Mouse (Mus musculus) forebrain, embryonic 14.5 days (tissue): ENCODE data around the gene Skida1. TPM values are rescaled to one million over a fixed set of nuclear protein-coding genes. Genes with fewer than 3 reads are reported as not detected.

Experiments
- ATAC-seq: fragments of 200-750 bp; cut with Nextera tagmentation; 2 replicates; pipeline ENCODE4 v1.8.0; 2017; ENCODE audit warnings: mild to moderate bottlenecking, moderate library complexity
- DNase-seq: peaks from one replicate; pipeline ENCODE4 v3.0.0-alpha.2; 2015; ENCODE audit warnings: low spot score
- H3K27ac ChIP-seq: fragments of 300-500 bp; sonication (generic); 2 replicates; pipeline ENCODE4 v1.5.1; 2014; ENCODE audit warnings: low read depth, mild to moderate bottlenecking, control low read depth, low read length, moderate library complexity
- H3K27me3 ChIP-seq: fragments of 300-500 bp; sonication (generic); replicated peaks from 2 replicates; pipeline ENCODE4 v1.6.1; 2014; ENCODE audit warnings: low read length, control low read depth, mixed read lengths; ENCODE audit not compliant: control insufficient read depth, insufficient read depth
- H3K36me3 ChIP-seq: fragments of 300-500 bp; sonication (generic); 2 replicates; pipeline ENCODE4 v1.6.1; 2014; ENCODE audit warnings: low read length, control low read depth; ENCODE audit not compliant: control insufficient read depth, insufficient read depth
- H3K4me1 ChIP-seq: fragments of 300-500 bp; sonication (generic); 2 replicates; pipeline ENCODE4 v1.6.1; 2014; ENCODE audit warnings: antibody characterized with exemption, low read length, control low read depth; ENCODE audit not compliant: control insufficient read depth, insufficient read depth
- H3K4me2 ChIP-seq: fragments of 300-500 bp; sonication (generic); 2 replicates; pipeline ENCODE4 v1.6.1; 2014; ENCODE audit warnings: mild to moderate bottlenecking, control low read depth, low read length
- H3K4me3 ChIP-seq: fragments of 300-500 bp; sonication (generic); 2 replicates; pipeline ENCODE4 v1.5.1; 2014; ENCODE audit warnings: low read depth, low read length, control low read depth
- H3K9ac ChIP-seq: fragments of 300-500 bp; sonication (generic); 2 replicates; pipeline ENCODE4 v1.6.1; 2014; ENCODE audit warnings: mild to moderate bottlenecking, low read length, control low read depth, moderate library complexity
- H3K9me3 ChIP-seq: fragments of 300-500 bp; sonication (generic); replicated peaks from 2 replicates; pipeline ENCODE4 v1.6.1; 2016; ENCODE audit warnings: low read length, control low read depth, mixed read lengths; ENCODE audit not compliant: control insufficient read depth
- WGBS: fragments of 180-500 bp; shearing (Covaris S2); extraction: QIAGEN DNeasy Blood & Tissue Kit; methylation state at CpG from one replicate; pipeline ENCODE4 v1.1.7; 2014; 5-methylcytosine and 5-hydroxymethylcytosine counted together
- polyA plus RNA-seq: library from polyadenylated mRNA; unstranded; fragments of >200 nt; fragmentation: Nextera tagmentation; extraction: Ambion mirVana; gene quantifications from 2 replicates; pipeline ENCODE4 v1.2.1, GENCODE M21; 2014

The Skida1 gene
- polyA plus RNA-seq, 1 experiment from 2014 or later: 13.2 TPM

GRCm38 (mm10) chr2:18052581-18052980 is 3.7 kb upstream of the Skida1 start:
- H3K4me3 ChIP-seq: no peak overlapping the region
- DNase-seq: peak; percentile 23
- H3K36me3 ChIP-seq: no peaks in the 10 kb centered on the region
- no peaks in the 10 kb centered on the region for H3K27me3 ChIP-seq
- H3K9me3 ChIP-seq: no peaks in the 10 kb centered on the region
- WGBS: 12% methylated on average over 3 of the region's 3 CpGs
- H3K4me1 ChIP-seq: peaks cover 29% of the 10 kb centered on the region
- H3K4me2 ChIP-seq: peak overlapping the region; percentile 94
- H3K27ac ChIP-seq: no peak overlapping the region
- H3K9ac ChIP-seq: peak overlapping the region; percentile 32; the same call in 1 of the 2 replicates
- ATAC-seq: no peak

- Histone ChIP-seq H3K27me3 (no peaks in the 10 kb centered on the region), H3K9me3 (no peaks in the 10 kb centered on the region), H3K9ac (peak overlapping the region; percentile 100), H3K36me3 (no peaks in the 10 kb centered on the region), H3K4me1 (peaks cover 29% of the 10 kb centered on the region), H3K27ac (peak overlapping the region; percentile 16), H3K4me2 (peak overlapping the region; percentile 94), H3K4me3 (0 out of 2 replicates have a peak overlapping the region, but pooled peaks have one; percentile 98)
- WGBS: 9% methylated on average over 3 of the region's 3 CpGs
- DNase-seq (no peak), ATAC-seq (no peak)
These were observed 3.0 kb upstream of the Skida1 start for GRCm38 (mm10) chr2:18051831-18052170.

GRCm38 (mm10) chr2:18051026-18051830 is 2.4 kb upstream of the Skida1 start:
- ATAC-seq: no peak
- H3K9me3 ChIP-seq: no peaks in the 10 kb centered on the region
- H3K9ac ChIP-seq: peak overlapping the region; percentile 100
- H3K27ac ChIP-seq: peak overlapping the region; percentile 100
- peak overlapping the region; percentile 94 for H3K4me2 ChIP-seq
- H3K36me3 ChIP-seq: no peaks in the 10 kb centered on the region
- peak overlapping the region; percentile 98; the same call in 1 of the 2 replicates for H3K4me3 ChIP-seq
- H3K4me1 ChIP-seq: peaks cover 29% of the 10 kb centered on the region
- H3K27me3 ChIP-seq: no peaks in the 10 kb centered on the region
- 3% methylated on average over 11 of the region's 11 CpGs for WGBS
- DNase-seq: peak; percentile 68

GRCm38 (mm10) chr2:18050541-18050985 is 1.7 kb upstream of the Skida1 start:
- Histone ChIP-seq H3K9me3 (no peaks in the 10 kb centered on the region), H3K4me3 (peak overlapping the region; percentile 98), H3K27ac (peak overlapping the region; percentile 100), H3K4me1 (peaks cover 29% of the 10 kb centered on the region), H3K9ac (peak overlapping the region; percentile 100), H3K4me2 (peak overlapping the region; percentile 94), H3K36me3 (no peaks in the 10 kb centered on the region), H3K27me3 (no peaks in the 10 kb centered on the region)
- DNase-seq: peak; percentile 83
- ATAC-seq: no peak
- WGBS: 3% methylated on average over 10 of the region's 10 CpGs

- no peaks in the 10 kb centered on the region for H3K27me3 ChIP-seq
- H3K4me3 ChIP-seq: peak overlapping the region; percentile 98
- DNase-seq (no peak), ATAC-seq (no peak)
- peak overlapping the region; percentile 100 for H3K27ac ChIP-seq
- H3K36me3 ChIP-seq: no peaks in the 10 kb centered on the region
- WGBS: 1% methylated on average over 2 of the region's 2 CpGs
- H3K4me1 ChIP-seq: peaks cover 29% of the 10 kb centered on the region
- peak overlapping the region; percentile 94 for H3K4me2 ChIP-seq
- H3K9me3 ChIP-seq: no peaks in the 10 kb centered on the region
- peak overlapping the region; percentile 100 for H3K9ac ChIP-seq
These were observed 1.2 kb upstream of the Skida1 start for GRCm38 (mm10) chr2:18050018-18050417.

GRCm38 (mm10) chr2:18049279-18049821 is 499 bp upstream of the Skida1 start:
- Histone ChIP-seq H3K4me1 (peaks cover 29% of the 10 kb centered on the region), H3K4me2 (peak overlapping the region; percentile 94), H3K36me3 (no peaks in the 10 kb centered on the region), H3K9ac (peak overlapping the region; percentile 100), H3K27me3 (no peaks in the 10 kb centered on the region), H3K27ac (peak overlapping the region; percentile 100), H3K4me3 (peak overlapping the region; percentile 98), H3K9me3 (no peaks in the 10 kb centered on the region)
- 1% methylated on average over 11 of the region's 11 CpGs for WGBS
- ATAC-seq: peak; percentile 16; the same call in 1 of the 2 replicates
- DNase-seq: peak; percentile 71

- Histone ChIP-seq H3K27me3 (no peaks in the 10 kb centered on the region), H3K4me2 (peak overlapping the region; percentile 94), H3K27ac (peak overlapping the region; percentile 100), H3K4me1 (peaks cover 27% of the 10 kb centered on the region), H3K36me3 (no peaks in the 10 kb centered on the region), H3K9ac (peak overlapping the region; percentile 100), H3K4me3 (peak overlapping the region; percentile 98), H3K9me3 (no peaks in the 10 kb centered on the region)
- ATAC-seq (peak; percentile 69), DNase-seq (peak; percentile 82)
- under 1% methylated on average over 67 of the region's 70 CpGs for WGBS
These were observed 1.0 kb downstream of the Skida1 start for GRCm38 (mm10) chr2:18047646-18048452.

GRCm38 (mm10) chr2:18046758-18047645 is 1.8 kb downstream of the Skida1 start:
- H3K27me3 ChIP-seq: no peaks in the 10 kb centered on the region
- H3K9ac ChIP-seq: peak overlapping the region; percentile 100
- DNase-seq (no peak), ATAC-seq (peak; percentile 17)
- H3K27ac ChIP-seq: peak overlapping the region; percentile 100
- no peaks in the 10 kb centered on the region for H3K36me3 ChIP-seq
- H3K4me2 ChIP-seq: peak overlapping the region; percentile 94
- WGBS: under 1% methylated on average over 49 of the region's 64 CpGs
- peak overlapping the region; percentile 98 for H3K4me3 ChIP-seq
- peaks cover 30% of the 10 kb centered on the region for H3K4me1 ChIP-seq
- no peaks in the 10 kb centered on the region for H3K9me3 ChIP-seq
